Mouse (Mus musculus) embryo, embryonic 11 days (tissue): ENCODE results near the gene Rnase9.
A peak's percentile ranks its signal among the peaks of the same experiment; 100 is the strongest.
"Not testable (repeated sequence)": the region's sequence is repeated elsewhere in the genome, so short reads cannot be mapped to it uniquely, and the experiment has no call there.

Experiments used
- DNase-seq: peaks from one replicate; pipeline ENCODE4 v3.0.0-alpha.2; 2015

The Rnase9 gene

DNA sequence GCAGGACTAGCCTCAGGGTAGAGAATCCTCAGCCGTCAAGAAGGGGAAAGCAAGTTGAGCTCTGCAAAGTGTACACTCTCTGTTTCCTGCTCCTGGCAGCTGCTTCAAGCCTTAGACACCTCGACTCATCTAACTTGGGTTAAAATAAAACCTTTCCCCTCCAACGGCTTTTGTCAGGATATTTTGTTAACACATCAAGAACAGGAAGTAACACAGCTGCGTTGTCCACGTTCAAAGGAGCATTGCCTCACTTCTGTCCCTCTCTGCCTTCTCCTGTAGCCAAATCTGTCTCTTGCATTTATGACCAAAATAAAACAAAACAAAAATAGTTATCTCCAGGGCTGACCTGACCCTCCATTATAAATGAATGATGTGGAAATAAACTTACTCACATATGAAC is 6.2 kb upstream of the Rnase9 start:
- no peak for DNase-seq

DNA sequence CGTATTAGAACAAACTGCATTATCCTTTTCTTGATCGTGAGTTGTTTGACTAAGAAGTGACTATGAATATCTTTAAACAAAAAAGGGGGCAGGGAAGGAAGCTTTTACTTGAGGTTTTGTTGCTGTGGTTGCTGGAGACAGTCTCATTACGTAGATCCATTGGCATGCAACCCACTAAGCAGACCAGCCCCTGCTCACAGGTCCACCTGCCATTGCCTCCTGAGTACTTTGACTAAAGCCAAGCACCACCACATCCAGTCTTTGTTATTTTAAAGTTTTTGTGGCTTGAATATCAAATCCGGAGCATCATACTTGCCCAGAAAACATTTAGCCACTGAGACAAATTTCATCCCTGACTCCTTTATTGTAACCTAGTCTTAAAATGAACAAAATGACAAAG is 5.5 kb downstream of the Rnase9 start:
- DNase-seq: no peak

- DNase-seq: no peak
Observed at GRCm38 (mm10) chr14:51035206-51035605, 6.5 kb downstream of the Rnase9 start.

DNA sequence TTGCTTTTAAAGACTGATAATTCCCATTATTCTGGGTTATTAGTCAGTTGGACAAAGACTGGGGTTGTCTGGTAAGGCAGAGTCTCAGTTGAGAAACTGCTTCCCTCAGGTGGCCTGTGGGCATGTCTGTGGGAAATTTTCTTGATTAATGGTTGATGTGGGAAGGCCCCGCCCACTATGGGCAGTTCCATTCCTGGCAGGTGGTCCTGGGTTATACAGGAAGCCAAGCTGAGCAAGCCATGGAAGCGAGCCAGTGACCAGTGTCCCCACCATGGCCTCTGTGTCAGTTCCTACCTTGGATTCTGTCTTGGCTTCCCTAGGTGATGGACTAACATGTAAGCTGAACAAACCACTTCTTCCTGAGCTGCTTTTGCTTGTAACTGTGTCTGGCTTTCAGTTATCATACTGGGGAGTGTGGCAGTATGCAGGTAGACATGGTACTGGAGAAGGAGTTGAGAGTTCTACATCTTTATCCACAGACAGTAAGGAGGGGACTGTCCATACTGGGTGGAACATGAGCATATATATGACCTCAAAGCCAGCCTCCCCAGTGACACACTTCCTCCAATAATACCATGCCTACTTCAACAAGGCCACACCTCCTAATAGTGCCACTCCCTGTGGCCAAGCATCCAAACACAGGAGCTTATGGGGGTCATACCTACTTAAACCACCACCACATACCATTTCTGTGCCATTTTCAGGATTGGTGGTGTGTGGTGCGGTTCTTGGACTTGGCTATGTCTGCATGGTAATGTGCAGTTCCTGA is 14.1 kb downstream of the Rnase9 start:
- DNase-seq: no peak

DNA sequence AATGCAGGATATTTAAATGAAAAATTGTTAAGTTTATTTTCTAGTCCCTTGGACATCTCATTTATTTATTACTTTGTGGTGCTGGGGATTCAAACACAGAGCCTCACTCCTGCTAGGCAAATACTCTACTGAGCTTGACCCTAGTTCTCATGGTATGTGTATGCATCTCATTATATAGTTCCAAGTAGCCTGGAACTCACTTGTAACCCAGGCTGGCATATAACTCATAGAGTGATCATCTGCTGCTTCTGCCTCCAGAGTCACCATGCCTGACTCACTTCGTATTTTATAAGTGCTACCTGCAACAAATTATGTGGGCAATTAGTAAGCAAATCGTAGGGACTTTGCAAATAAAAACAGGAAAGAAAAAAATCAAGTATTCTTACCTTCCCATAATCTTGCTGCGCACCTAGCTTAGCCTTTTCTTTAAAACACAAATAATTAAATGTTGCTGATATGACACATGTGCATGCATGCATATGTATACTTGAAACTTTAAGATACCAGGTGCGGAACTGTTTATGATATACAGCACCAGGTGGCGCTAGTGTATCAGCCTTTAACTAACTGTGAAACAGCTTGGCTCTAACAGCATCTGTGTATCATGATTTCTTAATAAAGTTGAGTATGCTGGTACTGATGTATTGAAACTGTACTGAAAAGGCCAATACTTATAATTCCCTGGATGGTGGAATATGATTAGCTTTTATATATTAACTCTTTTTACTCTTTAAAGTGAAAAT is 15.1 kb downstream of the Rnase9 start:
- DNase-seq: peak; percentile 81

DNA sequence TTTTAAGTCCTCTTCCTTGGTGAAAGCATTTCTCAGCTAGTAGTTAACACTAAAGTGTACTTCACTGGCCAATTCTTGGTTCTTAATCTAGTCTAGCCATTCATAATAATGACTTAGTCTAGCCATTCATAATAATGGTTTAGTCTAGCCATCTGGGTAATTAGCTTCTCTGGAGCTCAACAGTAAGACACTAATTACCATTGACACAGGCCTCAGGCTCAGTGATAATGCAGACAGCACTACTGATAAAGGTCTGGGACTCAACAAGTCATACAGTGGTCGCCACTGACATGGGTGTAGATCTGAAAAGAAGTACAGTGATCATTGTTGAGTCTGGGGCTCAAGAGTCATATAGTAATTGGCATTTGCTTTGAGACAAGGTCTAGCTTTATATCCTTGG is 16.8 kb downstream of the Rnase9 start:
- DNase-seq: no peak

GRCm38 (mm10) chr14:51023457-51023856 is 18.2 kb downstream of the Rnase9 start:
- DNase-seq: no peak

GRCm38 (mm10) chr14:51017256-51017655 is 24.4 kb downstream of the Rnase9 start:
- DNase-seq: no peak

- DNase-seq: no peak
Observed at GRCm38 (mm10) chr14:51015780-51016179, 25.9 kb downstream of the Rnase9 start.

DNA sequence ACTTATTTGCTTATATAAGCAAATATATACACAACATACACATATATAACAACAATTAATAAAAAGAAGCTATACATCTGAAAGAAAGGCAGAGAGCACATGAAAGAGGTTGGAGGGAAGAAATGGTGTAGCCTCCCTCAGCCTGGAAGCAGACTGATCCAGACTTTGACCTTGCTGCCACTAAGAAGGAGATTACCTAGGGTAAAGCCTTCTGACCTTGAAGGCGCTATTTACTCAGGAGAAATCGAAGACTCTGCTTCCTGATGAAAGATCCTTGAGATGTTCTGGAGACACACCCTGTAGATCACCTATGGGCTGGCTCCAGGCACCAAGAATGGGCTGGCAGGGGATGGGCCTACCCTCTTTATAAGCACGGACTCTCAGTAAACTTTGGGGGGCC is 26.9 kb downstream of the Rnase9 start:
- DNase-seq: not testable (repeated sequence)

GRCm38 (mm10) chr14:51009572-51009971 is 32.1 kb downstream of the Rnase9 start:
- no peak for DNase-seq

GRCm38 (mm10) chr14:51008781-51009180 is 32.9 kb downstream of the Rnase9 start:
- no peak for DNase-seq

GRCm38 (mm10) chr14:51007914-51008713 is 33.6 kb downstream of the Rnase9 start:
- no peak for DNase-seq

GRCm38 (mm10) chr14:51007152-51007801 is 34.4 kb downstream of the Rnase9 start, which contains the start of gene Rnase10:
Gene Rnase10 (plus strand): TSS chr14:51007751.
- DNase-seq: peak; percentile 31

DNA sequence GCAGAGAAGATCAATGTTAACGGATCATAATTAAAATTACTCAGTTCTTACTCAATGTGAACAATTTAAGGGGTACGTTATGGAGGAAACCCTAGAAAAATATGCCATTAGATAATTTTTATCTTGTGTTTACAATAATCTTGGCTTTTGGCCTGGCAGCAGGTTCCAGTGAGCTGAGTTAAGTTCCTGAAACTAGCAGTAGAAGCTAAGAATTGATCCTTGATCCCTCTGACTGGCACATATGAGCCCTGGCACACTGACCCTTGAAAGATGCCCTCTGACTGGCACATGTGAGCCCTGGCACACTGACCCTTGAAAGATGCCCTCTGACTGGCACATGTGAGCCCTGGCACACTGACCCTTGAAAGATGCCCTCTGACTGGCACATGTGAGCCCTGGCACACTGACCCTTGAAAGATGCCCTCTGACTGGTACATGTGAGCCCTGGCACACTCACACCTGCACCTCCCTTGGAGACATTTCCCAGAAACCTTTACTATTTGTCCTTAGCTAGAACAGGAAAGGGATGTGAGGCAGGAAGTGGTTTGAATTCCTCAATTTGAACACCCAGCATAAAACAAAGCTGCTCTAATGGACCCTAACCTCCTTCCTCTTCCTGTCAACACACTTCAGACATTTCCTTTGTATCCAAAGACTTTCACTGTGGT is 43.5 kb downstream of the Rnase9 start:
- no peak for DNase-seq

DNA sequence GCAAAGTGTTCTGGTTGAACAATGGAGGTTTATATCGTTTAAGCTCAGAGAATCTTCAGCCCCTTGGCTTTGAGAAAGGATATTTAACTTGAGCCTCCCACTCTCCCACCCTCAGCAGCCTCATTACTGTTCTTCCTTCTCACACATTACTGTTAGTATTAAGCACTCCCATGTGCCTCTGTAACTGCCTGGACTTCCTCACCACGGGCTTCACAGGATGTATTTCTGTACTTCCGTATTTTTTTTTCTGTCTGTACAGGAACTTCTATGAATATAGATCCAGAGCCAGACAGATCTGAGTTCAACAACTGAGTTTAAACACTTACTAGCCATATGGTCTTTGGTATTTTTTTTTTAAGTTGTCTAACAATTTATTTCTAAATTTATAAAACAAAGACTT is 44.6 kb downstream of the Rnase9 start:
- DNase-seq: no peak

DNA sequence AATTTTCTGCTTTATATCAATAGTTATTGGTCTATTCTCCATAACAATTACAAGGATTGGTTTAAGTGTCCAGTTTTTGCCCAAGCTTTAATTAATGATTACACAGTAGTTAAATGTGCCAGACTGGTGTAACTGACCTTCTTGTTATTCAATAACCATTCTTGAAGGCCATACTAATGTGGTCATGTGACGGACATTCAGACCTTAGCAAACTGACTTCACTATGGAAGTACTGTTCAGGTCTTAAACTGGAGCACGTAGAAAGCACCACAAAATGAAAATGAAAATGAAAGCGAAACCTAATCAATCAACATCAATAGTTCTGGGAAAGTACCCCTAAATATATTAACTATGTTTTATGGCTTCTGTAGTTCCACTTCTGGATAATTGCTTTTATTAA is 50.6 kb downstream of the Rnase9 start:
- no peak for DNase-seq
